Mouse (Mus musculus): ENCODE measurements around the gene Gm10112. TPM values are rescaled to one million over a fixed set of nuclear protein-coding genes. Genes with fewer than 3 reads are reported as not detected.

The Gm10112 gene
- polyA plus RNA-seq (2015; fragmentation: Nextera tagmentation; extraction: Ambion mirVana): not detected in 2 replicates

DNA sequence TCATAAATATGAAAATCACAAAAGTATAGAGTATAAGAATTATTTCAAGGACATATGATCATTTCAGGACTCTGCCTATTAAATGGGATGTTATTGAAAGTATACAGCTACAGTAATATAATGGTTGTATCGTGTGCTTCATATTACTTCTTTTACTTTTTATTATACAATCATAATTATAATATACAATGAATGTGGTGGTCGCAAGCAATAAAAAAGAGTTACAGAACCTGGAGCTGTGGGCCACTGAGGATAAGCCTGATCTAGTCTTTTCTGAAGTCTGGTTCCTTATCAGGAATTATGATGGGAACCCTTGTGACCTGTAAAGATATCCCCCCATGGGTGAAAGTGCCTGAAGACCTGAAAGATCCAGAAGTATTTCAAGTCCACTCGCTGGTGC, at the start of gene Gm10112:
Gm10112 (plus strand) TSS at position 301 of the 400 bp plus-strand sequence.
- Histone ChIP-seq H3K4me2 (ENCODE audit: low read length) (no peak within 1 kb of the TSS), H3K27me3 (replicated peaks; ENCODE audit: control insufficient read depth, insufficient read depth, low read length) (no peaks in the 10 kb centered on the region), H3K9ac (ENCODE audit: low read depth, low read length) (no peak within 1 kb of the TSS), H3K9me3 (ENCODE audit: control insufficient read depth, low read length) (no peaks in the 10 kb centered on the region), H3K36me3 (ENCODE audit: control insufficient read depth, insufficient read depth, low read length) (no peaks in the 10 kb centered on the region), H3K4me1 (ENCODE audit: control insufficient read depth, insufficient read depth, low read depth, low read length) (no peaks in the 10 kb centered on the region), H3K27ac (ENCODE audit: low read depth, low read length) (no peak within 1 kb of the TSS), H3K4me3 (ENCODE audit: low read length) (no peak within 1 kb of the TSS)
- WGBS: 90% methylated on average over 3 of the region's 3 CpGs
- no peak for ATAC-seq

DNA sequence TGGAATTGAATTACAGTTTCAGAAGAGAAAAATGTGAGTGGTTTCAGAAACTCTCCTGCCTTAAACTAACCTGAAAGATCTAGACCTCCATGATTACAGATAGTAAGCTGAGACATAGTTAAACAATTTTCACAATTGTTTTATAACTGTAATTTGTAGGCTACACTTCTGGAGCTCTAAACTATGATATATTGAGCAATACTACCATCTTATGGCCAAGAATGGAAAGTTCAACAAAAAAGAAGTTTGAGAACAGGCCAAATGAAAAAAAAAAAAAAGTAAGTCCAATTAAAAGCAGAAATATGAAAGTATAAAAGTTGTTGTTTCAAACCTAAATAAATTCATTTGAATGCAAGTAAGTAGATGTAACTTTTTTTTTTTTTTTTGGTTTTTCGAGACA, 21.4 kb downstream of the Gm10112 start:
- Histone ChIP-seq H3K4me1 (ENCODE audit: control insufficient read depth, insufficient read depth, low read depth, low read length) (no peaks in the 10 kb centered on the region), H3K4me3 (ENCODE audit: low read length) (no peak overlapping the region), H3K9ac (ENCODE audit: low read depth, low read length) (no peak overlapping the region), H3K27ac (ENCODE audit: low read depth, low read length) (no peak overlapping the region), H3K27me3 (replicated peaks; ENCODE audit: control insufficient read depth, insufficient read depth, low read length) (no peaks in the 10 kb centered on the region), H3K4me2 (ENCODE audit: low read length) (no peak overlapping the region), H3K36me3 (ENCODE audit: control insufficient read depth, insufficient read depth, low read length) (no peaks in the 10 kb centered on the region), H3K9me3 (ENCODE audit: control insufficient read depth, low read length) (no peaks in the 10 kb centered on the region)
- 63% methylated on average over 1 of the region's 1 CpGs for WGBS
- no peak for ATAC-seq

DNA sequence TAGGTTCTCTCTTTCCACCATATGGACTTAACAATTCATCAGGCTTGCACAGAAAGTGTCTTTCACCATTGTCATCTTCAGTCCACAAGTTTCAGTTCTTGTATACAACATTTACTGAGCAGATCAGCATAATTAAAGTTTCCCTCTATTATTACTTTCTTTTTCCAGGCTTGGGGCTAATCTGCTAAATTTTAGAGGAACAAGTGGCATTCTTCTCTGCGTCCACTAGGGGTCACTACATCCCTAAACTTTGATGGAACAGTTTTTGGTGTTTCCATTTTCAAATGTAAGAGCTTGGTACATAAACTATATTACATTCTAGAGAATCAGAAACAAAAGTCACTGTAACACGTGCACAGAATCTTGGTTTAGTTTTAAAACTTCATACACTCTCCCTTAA, 28.2 kb downstream of the Gm10112 start:
- Histone ChIP-seq H3K4me3 (ENCODE audit: low read length) (no peak overlapping the region), H3K4me2 (ENCODE audit: low read length) (no peak overlapping the region), H3K9me3 (ENCODE audit: control insufficient read depth, low read length) (no peaks in the 10 kb centered on the region), H3K4me1 (ENCODE audit: control insufficient read depth, insufficient read depth, low read depth, low read length) (no peaks in the 10 kb centered on the region), H3K36me3 (ENCODE audit: control insufficient read depth, insufficient read depth, low read length) (no peaks in the 10 kb centered on the region), H3K9ac (ENCODE audit: low read depth, low read length) (no peak overlapping the region), H3K27me3 (replicated peaks; ENCODE audit: control insufficient read depth, insufficient read depth, low read length) (no peaks in the 10 kb centered on the region), H3K27ac (ENCODE audit: low read depth, low read length) (no peak overlapping the region)
- no peak for ATAC-seq
- WGBS: 2% methylated on average over 2 of the region's 2 CpGs

DNA sequence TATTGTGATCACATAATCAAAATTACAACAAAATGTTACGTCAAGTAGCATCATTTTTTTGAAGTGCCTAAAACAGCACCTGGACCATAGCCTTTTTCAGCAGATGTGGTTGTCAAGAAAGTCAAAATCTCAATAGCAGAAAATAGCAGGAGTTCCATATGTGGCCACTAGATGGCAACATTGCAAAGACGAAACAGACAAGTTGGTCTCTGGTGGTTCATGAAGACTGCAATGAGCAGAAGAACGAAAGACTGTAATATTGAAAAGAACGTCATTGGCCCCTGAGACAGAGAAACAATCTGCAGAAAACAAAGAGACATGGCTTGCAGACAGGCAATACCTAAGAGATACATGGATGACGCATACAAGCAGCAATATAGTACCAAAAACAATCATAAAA, 42.1 kb downstream of the Gm10112 start:
- no peak overlapping the region for H3K4me3 ChIP-seq (ENCODE audit: low read length)
- H3K9me3 ChIP-seq (ENCODE audit: control insufficient read depth, low read length): no peaks in the 10 kb centered on the region
- WGBS: 16% methylated on average over 5 of the region's 5 CpGs
- ATAC-seq: peak; percentile 48; the same call in 1 of the 2 replicates
- H3K27me3 ChIP-seq (replicated peaks; ENCODE audit: control insufficient read depth, insufficient read depth, low read length): no peaks in the 10 kb centered on the region
- no peaks in the 10 kb centered on the region for H3K36me3 ChIP-seq (ENCODE audit: control insufficient read depth, insufficient read depth, low read length)
- H3K4me1 ChIP-seq (ENCODE audit: control insufficient read depth, insufficient read depth, low read depth, low read length): no peaks in the 10 kb centered on the region
- H3K9ac ChIP-seq (ENCODE audit: low read depth, low read length): no peak overlapping the region
- no peak overlapping the region for H3K27ac ChIP-seq (ENCODE audit: low read depth, low read length)
- peak overlapping the region; percentile 43 for H3K4me2 ChIP-seq (ENCODE audit: low read length)

Other genes with a start within 250 kb of the Gm10112 start
- gene Cylc1, start 57.9 kb upstream of the Gm10112 start, polyA plus RNA-seq (2015; fragmentation: Nextera tagmentation; extraction: Ambion mirVana): not detected in 2 replicates